Mouse (Mus musculus) lung, embryonic 16.5 days (tissue): Measurements from ENCODE around the gene Stat3. TPM values are rescaled to one million over a fixed set of nuclear protein-coding genes. Genes with fewer than 3 reads are reported as not detected.
A peak's percentile ranks its signal among the peaks of the same experiment; 100 is the strongest.

Source experiments
- ATAC-seq: fragments of 200-750 bp; cut with Nextera tagmentation; 2 replicates; pipeline ENCODE4 v1.8.0; 2017; ENCODE audit warnings: low read depth, mild to moderate bottlenecking, moderate library complexity
- H3K27ac ChIP-seq: fragments of 300-500 bp; sonication (generic); 2 replicates; pipeline ENCODE4 v1.5.1; 2014; ENCODE audit warnings: mild to moderate bottlenecking, control low read depth, low read length
- H3K27me3 ChIP-seq: fragments of 300-500 bp; sonication (generic); 2 replicates; pipeline ENCODE4 v1.6.1; 2014; ENCODE audit warnings: low read depth, low read length, mixed read lengths; ENCODE audit not compliant: control insufficient read depth, insufficient read depth
- H3K36me3 ChIP-seq: fragments of 300-500 bp; sonication (generic); 2 replicates; pipeline ENCODE4 v1.6.1; 2014; ENCODE audit warnings: low read length; ENCODE audit not compliant: control insufficient read depth, insufficient read depth
- H3K4me1 ChIP-seq: fragments of 300-500 bp; sonication (generic); replicated peaks from 2 replicates; pipeline ENCODE4 v1.6.1; 2014; ENCODE audit warnings: low read length, mixed read lengths; ENCODE audit not compliant: control insufficient read depth, insufficient read depth
- H3K4me2 ChIP-seq: fragments of 300-500 bp; sonication (generic); 2 replicates; pipeline ENCODE4 v1.6.1; 2014; ENCODE audit warnings: low read depth, low read length, control low read depth
- H3K4me3 ChIP-seq: fragments of 300-500 bp; sonication (generic); 2 replicates; pipeline ENCODE4 v1.5.1; 2014; ENCODE audit warnings: mild to moderate bottlenecking, low read length, control low read depth
- H3K9ac ChIP-seq: fragments of 300-500 bp; sonication (generic); 2 replicates; pipeline ENCODE4 v1.6.1; 2014; ENCODE audit warnings: low read length, control low read depth
- H3K9me3 ChIP-seq: fragments of 300-500 bp; sonication (generic); 2 replicates; pipeline ENCODE4 v1.6.1; 2016; ENCODE audit warnings: low read length; ENCODE audit not compliant: control insufficient read depth
- WGBS: fragments of 180-500 bp; shearing (Covaris S2); extraction: QIAGEN DNeasy Blood & Tissue Kit; methylation state at CpG from one replicate; pipeline ENCODE4 v1.1.7; 2014; 5-methylcytosine and 5-hydroxymethylcytosine counted together
- polyA plus RNA-seq: library from polyadenylated mRNA; unstranded; fragments of >200 nt; fragmentation: Nextera tagmentation; extraction: Ambion mirVana; gene quantifications from 2 replicates; pipeline ENCODE4 v1.2.1, GENCODE M21; 2015

Stat3 gene
- polyA plus RNA-seq, 1 experiment from 2014 or later: 58.5 TPM

- peaks cover 13% of the 10 kb centered on the region for H3K4me1 ChIP-seq
- peak overlapping the region; percentile 69 for H3K27ac ChIP-seq
- H3K9me3 ChIP-seq: no peaks in the 10 kb centered on the region
- no peaks in the 10 kb centered on the region for H3K36me3 ChIP-seq
- H3K27me3 ChIP-seq: no peaks in the 10 kb centered on the region; the same call in 1 of the 2 replicates
- peak overlapping the region; percentile 63 for H3K4me3 ChIP-seq
- peak overlapping the region; percentile 72 for H3K9ac ChIP-seq
- under 1% methylated on average over 52 of the region's 55 CpGs for WGBS
- H3K4me2 ChIP-seq: peak overlapping the region; percentile 83
- ATAC-seq: peak; percentile 94
These were observed 78.9 kb downstream of the Stat3 start for GRCm38 (mm10) chr11:100860198-100861048.

- ATAC-seq: no peak
- peaks cover 13% of the 10 kb centered on the region for H3K4me1 ChIP-seq
- no peaks in the 10 kb centered on the region for H3K9me3 ChIP-seq
- peak overlapping the region; percentile 63 for H3K4me3 ChIP-seq
- no peaks in the 10 kb centered on the region; the same call in 1 of the 2 replicates for H3K27me3 ChIP-seq
- H3K4me2 ChIP-seq: peak overlapping the region; percentile 83
- H3K9ac ChIP-seq: peak overlapping the region; percentile 72
- H3K27ac ChIP-seq: no peak overlapping the region
- 51% methylated on average over 6 of the region's 6 CpGs for WGBS
- no peaks in the 10 kb centered on the region for H3K36me3 ChIP-seq
These were observed 79.7 kb downstream of the Stat3 start for GRCm38 (mm10) chr11:100859579-100860075.

- Histone ChIP-seq H3K27ac (peak within 1 kb of the TSS; percentile 69), H3K4me2 (peak within 1 kb of the TSS; percentile 83), H3K4me3 (peak within 1 kb of the TSS; percentile 63), H3K27me3 (no peaks in the 10 kb centered on the region; the same call in 1 of the 2 replicates), H3K4me1 (peaks cover 13% of the 10 kb centered on the region), H3K9me3 (no peaks in the 10 kb centered on the region), H3K9ac (peak within 1 kb of the TSS; percentile 72), H3K36me3 (no peaks in the 10 kb centered on the region)
- 54% methylated on average over 9 of the region's 9 CpGs for WGBS
- ATAC-seq: no peak
These were observed 80.3 kb downstream of the Stat3 start, which contains the start of gene Stat5a for GRCm38 (mm10) chr11:100858935-100859578. Gene Stat5a, plus strand, starts transcription at chr11:100859351.

GRCm38 (mm10) chr11:100857960-100858359 is 81.4 kb downstream of the Stat3 start:
- no peak overlapping the region for H3K4me2 ChIP-seq
- ATAC-seq: no peak
- no peak overlapping the region for H3K4me3 ChIP-seq
- 55% methylated on average over 6 of the region's 6 CpGs for WGBS
- no peak overlapping the region for H3K27ac ChIP-seq
- no peak overlapping the region for H3K9ac ChIP-seq
- H3K9me3 ChIP-seq: no peaks in the 10 kb centered on the region
- no peaks in the 10 kb centered on the region for H3K36me3 ChIP-seq
- H3K27me3 ChIP-seq: peaks cover 3% of the 10 kb centered on the region
- peaks cover 13% of the 10 kb centered on the region for H3K4me1 ChIP-seq

- no peak for ATAC-seq
- Histone ChIP-seq H3K27ac (no peak overlapping the region), H3K9me3 (no peaks in the 10 kb centered on the region), H3K36me3 (no peaks in the 10 kb centered on the region), H3K27me3 (peaks cover 6% of the 10 kb centered on the region), H3K4me1 (peaks cover 14% of the 10 kb centered on the region), H3K9ac (no peak overlapping the region), H3K4me3 (no peak overlapping the region), H3K4me2 (no peak overlapping the region)
- WGBS: 72% methylated on average over 4 of the region's 4 CpGs
These were observed 84.2 kb downstream of the Stat3 start for GRCm38 (mm10) chr11:100855178-100855577.

GRCm38 (mm10) chr11:100854268-100854667 is 85.1 kb downstream of the Stat3 start:
- no peak for ATAC-seq
- no peak overlapping the region for H3K9ac ChIP-seq
- H3K36me3 ChIP-seq: no peaks in the 10 kb centered on the region

GRCm38 (mm10) chr11:100853018-100853417 is 86.3 kb downstream of the Stat3 start:
- Histone ChIP-seq H3K4me1 (peaks cover 18% of the 10 kb centered on the region), H3K36me3 (no peaks in the 10 kb centered on the region), H3K9me3 (no peaks in the 10 kb centered on the region), H3K9ac (no peak overlapping the region), H3K27ac (no peak overlapping the region), H3K4me2 (no peak overlapping the region), H3K27me3 (peaks cover 6% of the 10 kb centered on the region), H3K4me3 (no peak overlapping the region)
- 76% methylated on average over 5 of the region's 5 CpGs for WGBS
- ATAC-seq: no peak

More at GRCm38 (mm10) chr11:100854268-100854667, 85.1 kb downstream of the Stat3 start:
- no peak overlapping the region for H3K27ac ChIP-seq
- H3K4me3 ChIP-seq: no peak overlapping the region
- peaks cover 7% of the 10 kb centered on the region for H3K4me1 ChIP-seq
- WGBS: 44% methylated on average over 4 of the region's 4 CpGs
- H3K9me3 ChIP-seq: no peaks in the 10 kb centered on the region
- H3K4me2 ChIP-seq: no peak overlapping the region
- peaks cover 6% of the 10 kb centered on the region for H3K27me3 ChIP-seq

- H3K27me3 ChIP-seq: peaks cover 6% of the 10 kb centered on the region
- H3K4me3 ChIP-seq: no peak overlapping the region
- no peak overlapping the region for H3K9ac ChIP-seq
- H3K9me3 ChIP-seq: no peaks in the 10 kb centered on the region
- no peak overlapping the region for H3K4me2 ChIP-seq
- no peak overlapping the region for H3K27ac ChIP-seq
- H3K4me1 ChIP-seq: peaks cover 20% of the 10 kb centered on the region
- WGBS: 73% methylated on average over 2 of the region's 2 CpGs
- no peaks in the 10 kb centered on the region for H3K36me3 ChIP-seq
- no peak for ATAC-seq
These were observed 87.3 kb downstream of the Stat3 start for GRCm38 (mm10) chr11:100852088-100852487.
